Mouse (Mus musculus) forebrain, embryonic 13.5 days (tissue): Measurements from ENCODE around the gene Gm27027. TPM values are rescaled to one million over a fixed set of nuclear protein-coding genes. Genes with fewer than 3 reads are reported as not detected.

Experiments
- ATAC-seq: fragments of 200-750 bp; cut with Nextera tagmentation; 2 replicates; pipeline ENCODE4 v1.8.0; 2017
- H3K27ac ChIP-seq: fragments of 300-500 bp; sonication (generic); 2 replicates; pipeline ENCODE4 v1.5.1; 2015; ENCODE audit warnings: inconsistent platforms, mild to moderate bottlenecking, moderate library complexity
- H3K27me3 ChIP-seq: fragments of 300-500 bp; sonication (generic); 2 replicates; pipeline ENCODE4 v1.6.1; 2015; ENCODE audit warnings: mild to moderate bottlenecking, inconsistent platforms
- H3K36me3 ChIP-seq: fragments of 300-500 bp; sonication (generic); 2 replicates; pipeline ENCODE4 v1.6.1; 2015; ENCODE audit warnings: mild to moderate bottlenecking, inconsistent platforms; ENCODE audit not compliant: poor library complexity, severe bottlenecking
- H3K4me1 ChIP-seq: fragments of 300-500 bp; sonication (generic); 2 replicates; pipeline ENCODE4 v1.6.1; 2015; ENCODE audit warnings: inconsistent platforms
- H3K4me2 ChIP-seq: fragments of 300-500 bp; sonication (generic); 2 replicates; pipeline ENCODE4 v1.6.1; 2015; ENCODE audit warnings: inconsistent platforms, mild to moderate bottlenecking, moderate library complexity
- H3K4me3 ChIP-seq: fragments of 300-500 bp; sonication (generic); 2 replicates; pipeline ENCODE4 v1.5.1; 2015; ENCODE audit warnings: mild to moderate bottlenecking, inconsistent platforms
- H3K9ac ChIP-seq: fragments of 300-500 bp; sonication (generic); 2 replicates; pipeline ENCODE4 v1.6.1; 2015; ENCODE audit warnings: mild to moderate bottlenecking, inconsistent platforms
- H3K9me3 ChIP-seq: fragments of 300-500 bp; sonication (generic); replicated peaks from 2 replicates; pipeline ENCODE4 v1.6.1; 2016; ENCODE audit warnings: inconsistent platforms
- WGBS: fragments of 180-500 bp; shearing (Covaris S2); methylation state at CpG from one replicate; pipeline ENCODE4 v1.1.7; 2015; 5-methylcytosine and 5-hydroxymethylcytosine counted together
- polyA plus RNA-seq: library from polyadenylated mRNA; unstranded; fragments of >200 nt; fragmentation: Nextera tagmentation; extraction: Ambion mirVana; gene quantifications from 2 replicates; pipeline ENCODE4 v1.2.1, GENCODE M21; 2015

Gene Gm27027
- polyA plus RNA-seq, 1 experiment from 2014 or later = not detected

DNA sequence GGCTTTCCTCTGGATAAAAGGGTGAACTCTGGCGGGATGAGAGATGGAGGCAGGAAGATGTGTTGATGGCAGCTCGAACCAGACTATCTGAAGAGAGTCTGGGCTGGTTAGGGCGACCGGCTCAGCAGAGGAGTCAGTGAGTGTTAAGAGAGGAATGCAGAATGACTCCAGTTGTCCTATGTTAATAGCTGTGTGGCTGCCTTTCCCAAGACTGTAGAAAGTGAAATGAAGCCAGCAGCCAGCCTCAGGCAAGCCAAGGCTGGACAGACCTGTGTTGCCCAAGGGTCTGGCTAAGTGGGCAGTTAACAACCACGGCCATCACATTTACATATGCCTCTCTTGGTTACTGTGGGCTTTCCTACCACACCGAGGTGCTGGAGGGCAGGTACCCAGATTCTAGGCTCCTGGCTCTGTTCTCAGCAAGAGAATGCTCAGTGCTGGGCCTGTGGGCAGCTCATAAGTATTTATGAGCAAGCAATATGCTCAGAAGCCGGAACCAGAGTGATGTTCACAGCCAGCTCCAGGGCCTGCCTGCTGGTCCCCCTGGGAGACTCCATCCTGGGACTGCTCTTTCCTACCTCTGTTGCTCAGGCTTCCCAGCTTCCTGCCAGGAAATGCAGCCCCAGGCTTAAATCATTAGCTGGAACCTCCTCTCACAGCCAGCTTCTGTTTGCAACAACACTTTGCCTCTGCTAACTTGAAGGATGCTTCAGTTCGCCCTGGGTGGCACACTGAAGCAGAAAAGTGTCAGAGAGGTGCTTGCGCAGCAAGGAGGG, 88.4 kb downstream of the Gm27027 start:
- Histone ChIP-seq H3K9me3 (no peaks in the 10 kb centered on the region), H3K4me2 (no peak overlapping the region), H3K9ac (no peak overlapping the region; the same call in 1 of the 2 replicates), H3K27me3 (no peaks in the 10 kb centered on the region), H3K27ac (0 out of 2 replicates have a peak overlapping the region, but pooled peaks have one; percentile 20), H3K4me3 (no peak overlapping the region), H3K4me1 (peaks cover 25% of the 10 kb centered on the region), H3K36me3 (no peaks in the 10 kb centered on the region)
- peak; percentile 29; the same call in 1 of the 2 replicates for ATAC-seq
- WGBS = 69% methylated on average over 9 of the region's 9 CpGs

Other genes starting within 250 kb of the Gm27027 start
- 50.6 and 57.6 TPM in 2 replicates for gene Ext2, start 173.8 kb downstream of the Gm27027 start, polyA plus RNA-seq
- gene Accs, start 146.4 kb downstream of the Gm27027 start, polyA plus RNA-seq = 8.1 and 10.1 TPM in 2 replicates
- 0.28 and 0.98 TPM in 2 replicates for gene Accsl, start 127.2 kb downstream of the Gm27027 start, polyA plus RNA-seq
- 17.7 and 22.3 TPM in 2 replicates for gene Gm13889, start 39.2 kb downstream of the Gm27027 start, polyA plus RNA-seq
- 51.8 and 53.2 TPM in 2 replicates for gene Alkbh3, start 14.5 kb upstream of the Gm27027 start, polyA plus RNA-seq
- 119 and 126 TPM in 2 replicates for gene Hsd17b12, start 161.6 kb upstream of the Gm27027 start, polyA plus RNA-seq